Mouse (Mus musculus): ENCODE data around the gene Mbd5. TPM values are rescaled to one million over a fixed set of nuclear protein-coding genes. Genes with fewer than 3 reads are reported as not detected.
A peak's percentile ranks its signal among the peaks of the same experiment; 100 is the strongest.

The Mbd5 gene
- total RNA-seq, 4 experiments from 2014 or later = 105 to 146 (median 122) TPM

- DNase-seq (ENCODE audit: low spot score in 2 of 2) = no peak
Measured at GRCm38 (mm10) chr2:49335267-49335666, 386.0 kb downstream of the Mbd5 start.

- DNase-seq (ENCODE audit: low spot score in 2 of 2) = no peak
Measured at GRCm38 (mm10) chr2:49344287-49344686, 395.0 kb downstream of the Mbd5 start.

- no peak for DNase-seq (ENCODE audit: low spot score in 2 of 2)
Measured at GRCm38 (mm10) chr2:49345786-49346185, 396.5 kb downstream of the Mbd5 start.

- no peak for DNase-seq (ENCODE audit: low spot score in 2 of 2)
Measured at GRCm38 (mm10) chr2:49349813-49350212, 400.5 kb downstream of the Mbd5 start.

GRCm38 (mm10) chr2:49350852-49351251 lies 401.5 kb downstream of the Mbd5 start:
- no peak for DNase-seq (ENCODE audit: low spot score in 2 of 2)

GRCm38 (mm10) chr2:49354066-49354465 lies 404.8 kb downstream of the Mbd5 start:
- DNase-seq (ENCODE audit: low spot score in 2 of 2) = no peak

GRCm38 (mm10) chr2:49355867-49356266 lies 406.6 kb downstream of the Mbd5 start:
- DNase-seq (ENCODE audit: low spot score in 2 of 2) = no peak

- DNase-seq (ENCODE audit: low spot score in 2 of 2) = peak in 1 of 2 experiments; percentile 43
Measured at GRCm38 (mm10) chr2:49358128-49358814, 409.0 kb downstream of the Mbd5 start.

GRCm38 (mm10) chr2:49358839-49359520 lies 409.7 kb downstream of the Mbd5 start:
- DNase-seq (ENCODE audit: low spot score in 2 of 2) = peak in 1 of 2 experiments; percentile 16

GRCm38 (mm10) chr2:49359706-49360105 lies 410.4 kb downstream of the Mbd5 start:
- no peak for DNase-seq (ENCODE audit: low spot score in 2 of 2)

- DNase-seq (ENCODE audit: low spot score in 2 of 2) = no peak
Measured at GRCm38 (mm10) chr2:49364546-49364945, 415.2 kb downstream of the Mbd5 start.

GRCm38 (mm10) chr2:49366878-49367545 lies 417.7 kb downstream of the Mbd5 start:
- no peak for DNase-seq (ENCODE audit: low spot score in 2 of 2)

GRCm38 (mm10) chr2:49367546-49367917 lies 418.2 kb downstream of the Mbd5 start:
- no peak for DNase-seq (ENCODE audit: low spot score in 2 of 2)

GRCm38 (mm10) chr2:49371632-49372031 lies 422.3 kb downstream of the Mbd5 start:
- no peak for DNase-seq (ENCODE audit: low spot score in 2 of 2)

- no peak for DNase-seq (ENCODE audit: low spot score in 2 of 2)
Measured at GRCm38 (mm10) chr2:49372586-49372985, 423.3 kb downstream of the Mbd5 start.

Other genes starting within 250 kb of the Mbd5 start
- 10 to 100 TPM; 34.2 to 42.0 (median 39.3) TPM for gene Acvr2a, start 135.4 kb upstream of the Mbd5 start, total RNA-seq (2022)
- gene Orc4, start 769 bp downstream of the Mbd5 start, total RNA-seq (2022) = 10 to 100 TPM; 64.0 to 75.0 (median 68.9) TPM